Mouse (Mus musculus) adrenal gland, adult 8-10 months (tissue): ENCODE measurements around the gene Bcl2l13. TPM values are rescaled to one million over a fixed set of nuclear protein-coding genes. Genes with fewer than 3 reads are reported as not detected.
"Not testable (repeated sequence)": the region's sequence is repeated elsewhere in the genome, so short reads cannot be mapped to it uniquely, and the experiment has no call there.

Experiments used
- DNase-seq: peaks from one replicate; pipeline ENCODE4 v3.0.0; 2022
- total RNA-seq, 4 experiments: library from RNA; stranded (reverse); gene quantifications; 2 replicates each; pipeline ENCODE4 v1.2.4; 2022

Gene Bcl2l13
- total RNA-seq: 10 to 100 TPM; 48.4 to 58.4 (median 55.5) TPM

DNA sequence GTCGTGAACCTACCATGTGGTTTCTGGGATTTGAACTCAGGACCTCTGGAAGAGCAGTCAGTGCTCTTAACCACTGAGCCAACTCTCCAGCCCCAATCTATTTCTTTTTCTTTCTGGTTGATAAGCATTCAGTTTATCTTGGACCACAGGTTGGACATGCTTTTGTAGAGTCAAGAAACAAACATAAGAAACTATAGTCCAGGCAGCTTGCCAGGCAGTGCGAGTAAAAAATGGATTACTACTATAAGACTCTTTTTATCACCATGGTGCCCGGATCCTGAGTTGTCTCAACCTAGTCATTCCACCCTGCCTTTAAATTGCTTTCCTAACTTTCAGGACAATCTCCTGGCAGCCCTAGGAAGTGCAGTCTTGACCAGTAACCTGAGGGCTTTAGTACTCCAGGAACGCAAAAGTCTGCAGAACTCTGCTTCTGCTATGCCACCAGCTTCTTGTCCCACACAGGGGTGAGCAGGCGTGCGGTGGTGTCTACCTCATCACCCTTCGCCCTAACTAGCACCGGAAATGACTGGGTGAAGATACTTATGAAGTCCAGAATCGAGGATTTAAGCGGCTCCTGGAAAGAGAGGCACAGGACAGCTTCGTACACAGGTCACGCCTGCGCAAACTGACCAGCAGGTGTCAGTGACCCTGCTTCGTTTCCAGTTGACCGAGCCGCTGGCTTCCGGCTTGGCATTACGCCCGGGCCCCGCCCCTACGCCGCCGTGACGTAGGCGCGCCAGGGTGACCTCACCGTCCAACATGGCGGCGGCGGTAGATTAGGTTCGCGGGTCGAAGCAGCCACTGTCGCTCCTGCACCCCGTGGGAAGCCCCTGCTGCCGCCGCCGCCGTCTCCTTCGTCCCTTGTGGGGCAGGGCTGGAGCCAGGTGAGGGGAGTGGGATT is at the start of gene Bcl2l13:
Gene Bcl2l13, plus strand, starts transcription at position 739 of the 901 bp plus-strand sequence.
- DNase-seq: peak; percentile 94

DNA sequence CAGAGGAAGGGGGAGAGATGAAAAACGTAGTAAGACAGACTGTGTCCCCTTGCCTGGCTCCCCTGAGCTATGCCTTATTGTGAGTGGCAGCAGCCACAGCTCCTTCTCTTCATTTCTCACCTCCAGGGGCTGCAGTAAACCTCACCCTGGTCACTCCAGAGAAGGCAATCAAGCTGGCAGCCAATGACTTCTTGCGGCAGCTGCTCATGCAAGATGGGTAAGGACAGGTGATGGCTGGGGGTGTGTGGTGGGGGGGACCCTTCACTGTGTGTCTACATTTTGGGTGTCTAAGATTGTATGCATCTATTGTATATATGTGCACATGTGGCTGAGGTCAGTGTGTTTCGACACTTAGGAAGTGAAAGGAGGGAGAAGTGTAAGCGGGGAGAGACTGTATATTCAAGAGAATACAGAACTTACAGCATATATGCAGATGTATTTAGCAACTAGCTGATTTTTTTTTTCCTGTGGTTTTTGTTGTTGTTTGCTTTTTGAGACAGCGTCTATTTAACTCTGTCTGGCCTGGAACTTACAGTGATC is 47.9 kb upstream of the Bcl2l13 start:
- DNase-seq: no peak

DNA sequence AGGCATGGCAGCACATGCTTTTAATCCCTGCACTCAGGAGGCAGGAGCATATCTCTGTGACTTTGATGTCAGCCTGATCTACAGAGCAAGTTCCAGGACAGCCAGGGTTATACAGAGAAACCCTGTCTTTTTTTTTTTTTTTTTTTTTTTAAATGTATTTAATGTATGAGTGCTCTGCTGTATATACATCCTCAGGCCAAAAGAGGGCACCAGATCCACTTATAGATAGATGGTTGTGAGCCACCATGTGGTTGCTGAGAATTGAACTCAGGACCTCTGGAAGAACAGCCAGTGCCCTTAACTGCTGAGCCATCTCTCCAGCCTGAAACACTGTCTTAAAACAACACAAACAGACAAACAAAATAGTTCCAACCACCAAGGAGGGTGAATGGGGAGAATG is 47.1 kb upstream of the Bcl2l13 start:
- DNase-seq: no peak

DNA sequence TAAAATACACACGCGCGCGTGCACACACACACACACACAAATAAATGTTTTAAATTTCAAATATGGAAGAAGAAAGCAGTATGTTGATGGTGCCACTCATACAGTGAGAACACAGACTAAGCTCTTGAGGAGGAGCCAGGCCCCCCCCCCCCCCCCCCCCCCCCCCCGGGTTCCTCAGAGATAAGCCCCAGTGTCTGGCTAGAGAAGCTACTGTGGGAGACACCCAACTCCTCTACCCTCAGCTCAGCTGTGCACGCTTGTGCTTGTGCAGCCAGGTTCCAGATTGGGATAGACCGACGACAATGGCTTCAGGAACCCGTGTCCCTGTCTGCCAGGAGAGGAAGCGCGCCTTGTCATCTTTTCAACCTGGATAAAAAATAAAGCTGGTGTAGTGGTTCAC is 45.9 kb upstream of the Bcl2l13 start:
- DNase-seq: no peak

DNA sequence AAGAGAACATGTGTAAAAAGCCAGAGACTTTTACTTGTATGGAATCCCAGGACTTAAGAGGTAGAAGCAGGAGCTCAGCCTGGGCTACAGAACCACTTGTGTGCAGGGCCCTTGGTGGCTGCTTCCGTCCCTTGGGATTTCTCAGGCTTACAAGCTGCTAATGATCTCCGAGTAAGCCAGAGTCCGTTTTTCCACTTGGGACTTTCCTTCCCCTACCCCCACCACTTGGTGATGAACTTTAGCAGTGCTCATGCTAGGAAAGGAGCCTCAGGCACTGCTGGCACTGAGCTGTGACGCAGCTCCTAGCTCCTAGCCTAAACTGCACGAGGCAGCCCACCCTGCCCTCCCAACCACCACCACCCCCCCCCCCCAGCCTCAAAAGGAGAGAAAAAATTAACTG is 45.3 kb upstream of the Bcl2l13 start:
- DNase-seq: no peak

DNA sequence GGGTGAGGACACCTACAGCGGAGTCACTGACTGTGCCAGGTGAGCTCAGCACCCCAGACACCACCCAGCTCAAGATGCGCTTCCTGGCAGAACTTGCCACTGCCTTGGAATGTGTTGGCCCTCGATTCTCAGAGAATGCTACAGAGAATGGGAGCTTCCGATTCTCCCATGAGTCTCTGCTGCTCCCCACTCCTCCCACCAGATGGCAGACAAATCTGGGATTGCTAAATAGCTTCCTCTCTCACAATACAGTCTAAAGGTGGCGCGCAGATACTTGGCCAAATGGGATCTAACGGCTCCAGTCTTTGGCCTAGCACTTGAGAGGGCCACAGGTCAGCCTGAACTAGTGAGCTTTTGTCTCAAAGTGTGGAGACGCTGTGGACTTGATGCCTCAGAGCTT is 43.1 kb upstream of the Bcl2l13 start:
- no peak for DNase-seq

DNA sequence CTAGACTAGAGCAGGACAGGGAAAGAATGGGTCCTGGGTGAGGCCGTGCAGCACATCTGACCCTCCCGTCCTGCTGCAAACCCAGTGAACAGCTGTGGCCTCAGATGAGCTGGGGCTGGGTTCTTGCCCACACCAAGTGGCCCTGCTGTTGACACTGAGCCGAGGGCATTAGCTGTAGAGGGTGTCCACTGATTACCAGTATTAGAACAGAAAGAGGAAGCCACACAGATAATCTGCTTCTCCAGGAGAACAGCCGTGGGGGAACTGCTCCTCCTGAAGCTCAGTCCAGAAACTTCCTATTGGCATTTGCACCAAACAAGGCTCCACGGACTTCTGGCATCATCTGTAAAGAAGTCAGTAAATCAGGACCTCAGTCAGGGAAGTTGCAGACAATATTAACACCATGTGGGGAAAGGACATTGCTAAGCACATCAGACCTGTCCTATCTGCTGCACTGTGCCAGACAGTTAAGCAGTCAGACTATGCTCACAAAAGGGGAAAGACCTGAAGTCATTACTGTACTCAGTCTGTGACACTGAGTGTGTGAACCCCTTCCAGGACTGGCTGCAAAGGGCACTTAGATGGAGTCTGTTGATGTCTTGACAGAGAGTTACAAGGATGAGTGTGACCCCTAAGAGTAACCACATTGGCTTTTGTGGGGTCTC is 40.5 kb upstream of the Bcl2l13 start:
- no peak for DNase-seq

DNA sequence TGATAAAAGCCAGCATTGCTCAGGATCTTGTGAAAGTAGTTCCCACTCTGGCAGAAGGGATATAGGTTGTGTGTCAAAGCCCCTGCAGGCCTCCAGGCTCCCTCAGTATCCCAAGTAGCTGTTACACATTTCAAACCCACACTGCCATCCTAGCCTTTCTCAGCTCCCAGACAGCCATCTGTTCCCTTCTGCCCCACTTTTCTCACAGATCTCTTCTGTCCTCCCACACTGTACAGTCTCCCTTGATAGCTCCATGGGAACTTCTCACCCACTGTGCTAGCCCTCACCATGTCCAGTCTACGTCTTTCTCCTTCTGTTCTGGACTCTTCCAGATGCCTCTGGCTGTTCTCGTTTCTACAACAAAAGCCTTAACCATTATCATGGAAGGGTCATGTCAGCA is 39.9 kb upstream of the Bcl2l13 start:
- no peak for DNase-seq

DNA sequence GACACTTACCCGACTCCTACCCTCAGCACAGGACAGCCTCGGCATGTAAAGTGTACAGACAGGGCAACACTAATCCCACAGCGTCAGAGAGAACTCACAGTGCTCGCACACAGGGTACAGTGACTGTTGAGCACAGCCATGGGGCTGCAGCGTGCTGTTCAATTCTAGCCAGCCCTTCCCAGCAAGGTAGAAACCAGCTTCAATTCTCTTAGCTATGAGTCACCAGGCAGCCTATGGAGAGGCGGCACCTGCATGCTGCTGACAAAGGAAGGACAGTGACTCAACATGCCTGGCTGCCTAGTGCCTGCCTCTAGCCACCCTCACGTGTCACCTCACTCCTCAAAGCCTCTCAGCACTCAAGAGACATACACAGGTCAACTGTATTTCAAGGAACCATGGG is 38.0 kb upstream of the Bcl2l13 start:
- DNase-seq: no peak

DNA sequence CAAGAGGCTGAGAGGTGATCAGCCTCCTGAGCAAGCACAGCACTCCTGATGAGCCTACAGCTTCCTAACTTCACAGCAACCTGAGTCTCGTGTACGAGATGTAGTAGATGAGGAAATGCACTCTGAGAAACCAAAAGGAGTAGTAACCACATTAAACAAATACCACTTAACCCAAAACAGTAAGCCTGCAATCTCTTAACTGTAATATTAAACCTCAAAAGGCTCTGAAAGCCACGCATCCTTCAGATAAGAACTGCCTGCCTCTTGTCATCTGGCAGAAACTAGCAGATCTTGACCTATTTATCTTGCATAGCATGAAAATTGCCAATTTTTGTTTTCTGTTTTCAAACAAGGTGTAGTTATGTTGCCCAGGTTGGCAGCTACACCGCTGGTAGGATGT is 37.1 kb upstream of the Bcl2l13 start:
- no peak for DNase-seq

DNA sequence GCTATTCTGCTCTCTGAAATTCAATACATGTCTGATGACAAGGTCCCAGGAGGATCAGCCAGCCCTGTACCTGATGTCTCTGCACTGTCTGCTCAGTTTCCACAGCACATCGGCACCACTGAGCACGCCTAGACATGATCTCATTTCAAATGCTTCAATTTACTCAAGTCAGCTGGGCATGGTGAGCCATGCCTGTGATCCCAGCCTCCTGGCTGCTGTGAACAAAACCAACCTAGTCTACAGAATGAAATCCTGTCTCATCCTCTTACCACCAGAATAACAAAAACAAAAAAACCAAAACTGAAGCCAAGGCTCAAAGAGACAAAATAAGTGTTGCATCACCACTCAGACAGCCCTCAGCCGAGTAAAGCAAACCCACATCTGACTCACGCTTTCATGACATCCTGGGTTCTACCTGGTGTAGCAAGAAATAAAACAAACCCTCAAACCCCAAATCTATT is 36.4 kb upstream of the Bcl2l13 start:
- no peak for DNase-seq

DNA sequence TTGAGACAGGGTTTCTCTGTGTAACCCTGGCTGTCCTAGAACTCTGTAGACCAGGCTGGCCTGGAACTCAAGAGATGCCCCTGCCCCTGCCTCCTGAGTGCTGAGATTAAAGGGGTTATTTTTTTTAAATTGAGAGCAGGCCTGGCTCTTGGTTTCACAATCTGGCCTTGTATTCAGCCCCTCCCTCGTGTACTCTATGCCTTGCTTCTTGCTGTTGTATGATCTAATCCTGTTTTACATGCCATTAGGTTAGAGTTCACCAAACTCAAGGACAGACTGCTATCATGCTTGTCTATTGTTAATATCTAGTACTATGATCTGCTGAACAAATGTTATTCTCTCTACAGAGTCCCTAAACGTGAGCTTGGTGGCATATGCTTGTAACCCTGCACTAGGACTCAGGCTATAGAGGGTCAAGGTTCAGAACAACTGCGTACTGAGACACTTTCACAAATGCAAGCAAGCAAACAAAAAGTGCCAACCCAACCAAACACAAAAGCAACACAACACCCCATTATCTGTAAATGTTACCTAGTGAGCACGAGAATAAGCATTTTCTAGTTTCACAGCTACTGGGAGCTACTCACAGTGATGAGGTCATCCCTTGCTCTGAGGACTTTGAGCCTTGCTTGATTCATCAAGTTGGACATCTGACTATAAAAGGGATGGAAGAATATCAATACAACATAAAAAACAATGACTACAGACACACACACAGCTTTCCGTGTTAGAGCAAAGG is 28.8 kb upstream of the Bcl2l13 start:
- DNase-seq: no peak

DNA sequence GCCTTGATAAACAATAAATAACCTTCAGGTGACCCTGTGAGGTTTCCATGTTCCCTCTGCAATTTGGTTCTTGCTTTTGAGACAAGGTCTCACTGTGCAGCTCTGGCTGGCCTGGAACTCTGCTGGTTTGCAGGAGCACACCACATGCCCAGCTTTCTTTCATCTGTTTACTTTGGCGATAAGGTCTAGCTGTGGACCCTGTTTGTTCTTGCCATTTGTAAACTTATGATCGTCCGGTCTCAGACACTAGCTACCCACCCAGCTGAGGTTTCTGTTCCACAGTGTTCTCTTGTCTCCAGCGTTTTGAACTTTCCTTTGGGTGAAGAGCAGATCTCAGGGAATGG is 28.3 kb upstream of the Bcl2l13 start:
- DNase-seq: no peak

DNA sequence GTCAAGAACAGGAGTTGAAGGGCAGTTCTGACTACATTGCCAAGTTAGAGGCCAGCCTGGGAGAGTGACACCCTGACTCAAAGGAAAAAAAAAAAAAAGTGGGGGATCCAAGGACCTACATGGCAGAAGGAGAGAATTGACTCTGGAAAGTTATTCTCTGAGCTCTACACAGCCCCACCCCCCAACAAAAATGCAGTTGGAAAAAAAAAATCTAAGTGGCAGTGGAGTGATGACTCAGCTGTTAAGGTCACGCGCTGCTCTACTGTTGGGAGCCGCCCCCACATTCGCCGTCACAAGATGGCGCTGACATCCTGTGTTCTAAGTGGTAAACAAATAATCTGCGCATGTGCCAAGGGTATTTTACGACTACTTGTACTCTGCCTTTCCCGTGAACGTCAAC is 24.0 kb upstream of the Bcl2l13 start:
- not testable (repeated sequence) for DNase-seq

DNA sequence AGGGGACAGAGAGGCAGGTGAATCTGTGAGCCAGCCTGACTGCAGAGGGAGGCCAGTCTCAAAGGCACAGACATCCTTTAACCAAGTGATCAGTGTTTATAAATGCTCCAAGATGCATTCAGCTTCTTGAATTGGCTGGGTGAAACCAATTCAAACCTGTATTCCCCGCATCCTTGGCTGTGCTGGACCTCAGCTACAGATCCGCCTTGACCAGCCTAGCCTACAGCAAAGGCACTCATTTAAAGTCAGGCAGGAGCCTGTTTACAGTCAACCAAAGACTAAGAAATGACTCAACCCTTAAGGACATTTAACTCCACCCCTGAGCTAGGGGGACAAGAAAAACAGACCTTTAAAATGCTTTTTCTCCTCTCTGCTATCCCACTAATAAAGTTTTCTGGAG is 16.7 kb upstream of the Bcl2l13 start:
- DNase-seq: no peak

DNA sequence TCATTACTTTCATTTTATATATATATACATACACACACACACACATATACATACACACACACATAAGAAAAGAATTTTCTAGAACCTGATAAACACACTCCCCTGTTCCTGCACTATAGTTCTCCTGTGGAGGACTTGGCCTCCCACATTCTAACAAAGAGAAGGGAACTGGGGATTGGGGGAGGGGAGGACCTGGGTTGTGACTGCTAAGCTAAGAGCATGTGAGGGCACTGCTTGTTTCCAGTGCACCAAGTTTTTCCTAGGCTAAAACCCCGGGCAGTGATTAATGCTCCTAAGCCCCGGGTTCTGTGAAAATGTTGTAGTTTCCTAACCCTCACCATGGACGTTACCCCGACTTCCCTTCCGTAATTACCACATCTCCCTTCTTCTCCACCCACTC is 15.9 kb upstream of the Bcl2l13 start:
- no peak for DNase-seq

DNA sequence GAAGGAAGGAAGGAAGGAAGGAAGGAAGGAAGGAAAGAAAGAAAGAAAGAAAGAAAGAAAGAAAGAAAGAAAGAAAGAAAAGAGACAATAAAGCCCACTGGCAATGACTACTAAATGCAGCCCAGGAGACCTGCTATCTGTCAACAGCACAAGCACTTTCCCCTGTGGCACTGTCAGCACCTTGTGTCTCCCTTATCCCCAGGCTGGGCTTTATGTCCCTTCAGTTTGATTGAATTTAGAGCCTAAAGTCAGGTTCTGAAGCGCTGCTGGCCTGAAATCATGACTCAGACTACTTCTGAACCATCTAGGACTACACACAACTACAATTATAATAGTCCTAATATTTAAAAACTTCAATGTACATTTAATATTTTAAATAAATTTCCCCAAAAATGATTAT is 15.1 kb upstream of the Bcl2l13 start:
- DNase-seq: no peak

DNA sequence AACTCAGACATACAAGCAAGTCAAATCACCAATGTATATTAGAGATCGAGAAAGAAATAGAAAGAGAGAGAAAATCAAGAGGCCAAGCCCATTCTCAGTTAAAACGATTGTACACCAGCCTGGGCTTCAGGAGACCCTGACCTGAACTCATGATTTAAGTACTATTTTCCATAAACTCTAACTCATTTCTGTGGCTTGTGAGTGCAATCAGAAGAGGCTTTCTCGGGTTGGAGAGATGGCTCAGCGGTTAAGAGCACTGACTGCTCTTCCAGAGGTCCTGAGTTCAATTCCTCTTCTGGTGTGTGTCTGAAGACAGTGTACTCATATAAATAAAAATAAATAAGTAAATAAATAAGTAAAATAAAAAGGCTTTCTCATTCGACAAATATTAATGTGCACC is 14.3 kb upstream of the Bcl2l13 start:
- no peak for DNase-seq

DNA sequence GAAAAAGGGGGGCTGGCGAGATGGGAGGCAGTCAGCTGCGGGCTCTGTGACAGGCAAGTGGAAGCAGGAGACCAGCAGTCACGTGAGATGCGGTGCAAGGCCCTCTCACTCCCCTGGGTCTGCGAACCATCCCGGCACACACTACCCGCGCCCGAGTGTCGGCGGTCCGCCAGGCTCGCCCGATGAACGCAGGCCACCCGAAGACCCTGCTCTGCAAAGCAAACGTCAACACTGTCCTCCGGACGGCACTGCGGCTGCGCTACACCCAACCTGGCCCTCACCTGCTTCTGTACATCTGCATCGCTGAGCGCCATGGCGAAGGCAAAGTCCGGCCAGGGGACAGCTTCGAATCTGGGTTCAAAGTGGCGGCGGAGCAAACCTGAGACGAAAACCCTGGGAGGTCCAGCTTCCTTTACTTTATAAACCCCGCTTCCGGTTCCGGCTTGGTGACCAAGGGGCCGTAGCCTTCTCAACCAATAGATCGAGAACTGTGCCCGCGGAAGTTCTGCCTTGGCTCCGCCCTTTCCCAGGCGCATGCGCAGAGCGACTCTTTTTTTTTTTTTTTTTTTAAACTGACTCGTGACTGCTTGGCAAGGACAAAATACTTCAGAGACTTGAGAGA is 13.6 kb upstream of the Bcl2l13 start, which contains the start of gene Atp6v1e1:
Gene Atp6v1e1, minus strand, starts transcription at position 487 of the 622 bp plus-strand sequence.
- DNase-seq: peak; percentile 93

DNA sequence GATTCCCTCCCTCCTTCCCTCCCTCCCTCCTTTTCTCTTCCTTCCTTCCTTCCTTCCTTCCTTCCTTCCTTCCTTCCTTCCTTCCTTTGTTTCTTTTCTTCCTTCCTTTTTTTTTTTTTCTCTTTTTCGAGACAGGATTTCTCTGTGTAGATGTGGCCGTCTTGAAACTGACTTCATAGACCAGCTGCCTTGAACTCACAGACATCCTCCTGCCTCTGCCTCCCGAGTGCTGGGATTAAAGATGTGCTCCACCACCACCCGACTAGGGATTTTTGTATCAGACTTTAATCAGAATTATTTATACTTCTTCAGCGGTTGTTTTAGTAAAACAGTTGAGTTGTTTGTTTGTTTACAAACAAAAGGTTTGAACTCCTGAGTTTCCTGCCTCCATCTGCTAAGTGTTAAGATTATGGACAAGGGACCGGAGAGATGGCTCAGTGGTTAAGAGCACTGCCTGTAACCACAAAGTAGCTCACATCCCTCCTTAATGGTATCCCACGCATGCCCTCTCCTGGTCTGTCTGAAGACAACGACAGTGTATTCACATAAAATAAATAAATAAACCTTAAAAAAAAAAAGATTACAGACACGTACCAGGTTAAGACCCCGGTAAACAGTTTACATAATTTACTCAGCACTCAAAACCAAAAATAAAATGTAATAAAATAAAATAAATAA is 12.9 kb upstream of the Bcl2l13 start:
- no peak for DNase-seq

DNA sequence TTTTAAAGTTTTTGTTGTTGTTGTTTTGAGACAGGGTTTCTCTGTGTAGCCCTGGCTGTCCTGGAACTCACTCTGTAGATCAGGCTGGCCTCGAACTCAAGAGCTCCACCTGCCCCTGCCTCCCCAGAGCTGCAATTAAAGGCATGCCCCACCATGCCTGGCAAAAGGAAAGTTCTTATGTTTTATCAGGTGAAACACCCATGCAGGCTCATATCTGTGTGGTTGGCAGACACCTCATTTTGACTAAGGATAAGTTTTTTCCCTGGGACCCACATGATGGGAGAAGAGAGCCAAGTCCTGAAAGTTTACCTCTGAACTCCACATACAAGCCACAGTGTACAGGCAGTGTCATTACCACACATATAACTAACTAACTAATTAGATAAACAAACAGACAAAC is 6.0 kb upstream of the Bcl2l13 start:
- no peak for DNase-seq
